Mouse (Mus musculus): ENCODE results near the gene Vmn1r143. TPM values are rescaled to one million over a fixed set of nuclear protein-coding genes. Genes with fewer than 3 reads are reported as not detected.
"Not testable (repeated sequence)": the region's sequence is repeated elsewhere in the genome, so short reads cannot be mapped to it uniquely, and the experiment has no call there.

Gene Vmn1r143
- polyA plus RNA-seq (2012; rRNA removed) = not detected in 2 replicates

DNA sequence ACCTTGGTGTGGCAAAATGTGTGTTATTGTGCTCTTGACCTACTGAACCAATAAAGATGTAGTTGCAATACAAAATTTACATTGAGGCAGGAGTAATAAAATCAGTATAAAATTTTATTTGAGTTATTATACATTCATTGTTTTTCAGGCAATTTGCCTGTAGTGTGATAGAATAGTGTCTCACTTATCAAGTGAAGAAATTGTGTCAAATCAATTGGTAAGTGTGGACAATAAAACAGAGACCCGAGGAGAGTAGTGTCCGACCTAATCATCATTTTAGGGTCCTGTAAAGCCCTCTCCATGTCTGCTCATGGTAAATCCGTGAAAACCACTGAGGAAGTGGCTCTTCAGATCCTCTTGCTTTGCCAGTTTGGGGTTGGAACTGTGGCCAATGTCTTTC, at the start of gene Vmn1r143:
TSS of gene Vmn1r143 (plus strand) at position 301 of the 400 bp plus-strand sequence.
- DNase-seq; H3K27me3 ChIP-seq (replicated peaks; ENCODE audit: control insufficient read depth, insufficient read depth, low read length); H3K4me3 ChIP-seq (ENCODE audit: insufficient read depth, low read depth, low read length); H3K27ac ChIP-seq (ENCODE audit: insufficient read depth, low read depth, low read length); H3K4me1 ChIP-seq (ENCODE audit: control insufficient read depth, insufficient read depth, low read length); H3K36me3 ChIP-seq (ENCODE audit: control insufficient read depth, insufficient read depth, low read length): not testable (repeated sequence)
- no CpG with 5 or more reads among the region's 3 CpGs for WGBS

DNA sequence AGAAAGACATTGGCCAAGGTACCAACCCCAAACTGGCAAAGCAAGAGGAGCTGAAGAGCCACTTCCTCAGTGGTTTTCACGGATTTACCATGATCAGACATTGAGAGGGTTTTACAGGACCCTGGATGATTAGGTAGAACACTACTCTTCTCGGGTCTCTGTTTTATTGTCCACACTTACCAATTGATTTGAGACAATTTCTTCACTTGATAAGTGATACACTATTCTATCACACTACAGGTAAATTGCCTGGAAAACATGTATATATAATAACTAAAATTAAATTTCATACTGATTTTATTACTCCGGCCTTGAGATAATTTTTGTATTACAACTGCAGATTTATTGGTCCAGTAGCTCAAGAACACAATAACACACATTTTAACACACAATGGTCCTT, 25.2 kb upstream of the Vmn1r143 start, which contains the start of gene Vmn1r142:
TSS of gene Vmn1r142 (minus strand) at position 101 of the 400 bp plus-strand sequence.
- H3K27me3 ChIP-seq (replicated peaks; ENCODE audit: control insufficient read depth, insufficient read depth, low read length); DNase-seq; H3K4me3 ChIP-seq (ENCODE audit: insufficient read depth, low read depth, low read length); H3K4me1 ChIP-seq (ENCODE audit: control insufficient read depth, insufficient read depth, low read length); H3K27ac ChIP-seq (ENCODE audit: insufficient read depth, low read depth, low read length); H3K36me3 ChIP-seq (ENCODE audit: control insufficient read depth, insufficient read depth, low read length): not testable (repeated sequence)
- no CpG with 5 or more reads among the region's 3 CpGs for WGBS

DNA sequence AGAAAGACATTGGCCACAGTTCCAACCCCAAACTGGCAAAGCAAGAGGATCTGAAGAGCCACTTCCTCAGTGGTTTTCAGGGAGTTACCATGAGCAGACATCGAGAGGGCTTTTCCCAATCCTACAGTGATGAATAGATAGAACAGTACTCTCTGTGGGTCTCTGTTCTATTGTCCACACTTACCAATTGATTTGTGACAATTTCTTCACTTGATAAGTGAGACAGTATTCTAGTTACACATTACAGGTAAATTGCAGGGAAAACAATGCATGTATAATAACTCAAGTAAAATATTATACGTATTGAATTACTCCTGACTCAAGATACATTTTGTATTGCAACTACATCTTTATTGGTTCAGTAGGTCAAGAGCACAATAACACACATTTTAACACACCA, 12.0 kb downstream of the Vmn1r143 start, which contains the start of gene Gm8653:
TSS of gene Gm8653 (minus strand) at position 101 of the 400 bp plus-strand sequence.
- not testable (repeated sequence) for H3K27me3 ChIP-seq (replicated peaks; ENCODE audit: control insufficient read depth, insufficient read depth, low read length); DNase-seq; H3K27ac ChIP-seq (ENCODE audit: insufficient read depth, low read depth, low read length); H3K4me3 ChIP-seq (ENCODE audit: insufficient read depth, low read depth, low read length); H3K36me3 ChIP-seq (ENCODE audit: control insufficient read depth, insufficient read depth, low read length); H3K4me1 ChIP-seq (ENCODE audit: control insufficient read depth, insufficient read depth, low read length)
- no CpG with 5 or more reads among the region's 2 CpGs for WGBS

DNA sequence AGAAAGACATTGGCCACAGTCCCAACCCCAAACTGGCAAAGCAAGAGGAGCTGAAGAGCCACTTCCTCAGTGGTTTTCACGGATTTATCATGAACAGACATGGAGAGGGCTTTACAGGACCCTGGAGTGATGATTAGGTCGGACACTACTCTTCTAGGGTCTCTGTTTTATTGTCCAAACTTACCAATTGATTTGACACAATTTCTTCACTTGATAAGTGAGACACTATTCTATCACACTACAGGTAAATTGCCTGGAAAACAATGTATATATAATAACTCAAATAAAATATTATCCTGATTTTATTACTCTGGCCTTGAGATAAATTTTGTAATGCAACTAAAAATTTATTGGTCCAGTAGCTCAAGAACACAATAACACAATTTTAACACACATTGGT, 40.2 kb downstream of the Vmn1r143 start, which contains the start of gene Gm8453:
TSS of gene Gm8453 (minus strand) at position 101 of the 400 bp plus-strand sequence.
- not testable (repeated sequence) for H3K36me3 ChIP-seq (ENCODE audit: control insufficient read depth, insufficient read depth, low read length); DNase-seq; H3K4me1 ChIP-seq (ENCODE audit: control insufficient read depth, insufficient read depth, low read length); H3K4me3 ChIP-seq (ENCODE audit: insufficient read depth, low read depth, low read length); H3K27ac ChIP-seq (ENCODE audit: insufficient read depth, low read depth, low read length); H3K27me3 ChIP-seq (replicated peaks; ENCODE audit: control insufficient read depth, insufficient read depth, low read length)
- WGBS = 7% methylated on average over 2 of the region's 2 CpGs

Other genes with a start within 250 kb of the Vmn1r143 start
- gene Vmn1r137, start 194.8 kb upstream of the Vmn1r143 start, polyA plus RNA-seq (2012; rRNA removed) = not detected in 2 replicates
- gene Vmn1r138, start 160.5 kb upstream of the Vmn1r143 start, polyA plus RNA-seq (2012; rRNA removed) = not detected in 2 replicates
- gene Gm6176, start 133.1 kb upstream of the Vmn1r143 start, polyA plus RNA-seq (2012; rRNA removed) = not detected in 2 replicates
- gene Vmn1r139, start 120.3 kb upstream of the Vmn1r143 start, polyA plus RNA-seq (2012; rRNA removed) = not detected in 2 replicates
- gene Gm16451, start 71.1 kb upstream of the Vmn1r143 start, polyA plus RNA-seq (2012; rRNA removed) = not detected in 2 replicates
- gene Gm10666, start 54.6 kb upstream of the Vmn1r143 start, polyA plus RNA-seq (2012; rRNA removed) = not detected in 2 replicates
- not detected in 2 replicates for gene Vmn1r142, start 25.3 kb upstream of the Vmn1r143 start, polyA plus RNA-seq (2012; rRNA removed)
- not detected in 2 replicates for gene Gm8653, start 11.9 kb downstream of the Vmn1r143 start, polyA plus RNA-seq (2012; rRNA removed)
- not detected in 2 replicates for gene Gm8453, start 40.1 kb downstream of the Vmn1r143 start, polyA plus RNA-seq (2012; rRNA removed)
- not detected in 2 replicates for gene Gm4187, start 140.3 kb downstream of the Vmn1r143 start, polyA plus RNA-seq (2012; rRNA removed)
- not detected in 2 replicates for gene Gm8660, start 181.7 kb downstream of the Vmn1r143 start, polyA plus RNA-seq (2012; rRNA removed)
- gene Vmn1r148, start 224.2 kb downstream of the Vmn1r143 start, polyA plus RNA-seq (2012; rRNA removed) = not detected in 2 replicates
- not detected in 2 replicates for gene Vmn1r149, start 248.9 kb downstream of the Vmn1r143 start, polyA plus RNA-seq (2012; rRNA removed)